Mouse (Mus musculus): ENCODE measurements around the gene Gm5475. TPM values are rescaled to one million over a fixed set of nuclear protein-coding genes. Genes with fewer than 3 reads are reported as not detected.

The Gm5475 gene
- polyA plus RNA-seq, 1 experiment from 2014 or later: not detected

DNA sequence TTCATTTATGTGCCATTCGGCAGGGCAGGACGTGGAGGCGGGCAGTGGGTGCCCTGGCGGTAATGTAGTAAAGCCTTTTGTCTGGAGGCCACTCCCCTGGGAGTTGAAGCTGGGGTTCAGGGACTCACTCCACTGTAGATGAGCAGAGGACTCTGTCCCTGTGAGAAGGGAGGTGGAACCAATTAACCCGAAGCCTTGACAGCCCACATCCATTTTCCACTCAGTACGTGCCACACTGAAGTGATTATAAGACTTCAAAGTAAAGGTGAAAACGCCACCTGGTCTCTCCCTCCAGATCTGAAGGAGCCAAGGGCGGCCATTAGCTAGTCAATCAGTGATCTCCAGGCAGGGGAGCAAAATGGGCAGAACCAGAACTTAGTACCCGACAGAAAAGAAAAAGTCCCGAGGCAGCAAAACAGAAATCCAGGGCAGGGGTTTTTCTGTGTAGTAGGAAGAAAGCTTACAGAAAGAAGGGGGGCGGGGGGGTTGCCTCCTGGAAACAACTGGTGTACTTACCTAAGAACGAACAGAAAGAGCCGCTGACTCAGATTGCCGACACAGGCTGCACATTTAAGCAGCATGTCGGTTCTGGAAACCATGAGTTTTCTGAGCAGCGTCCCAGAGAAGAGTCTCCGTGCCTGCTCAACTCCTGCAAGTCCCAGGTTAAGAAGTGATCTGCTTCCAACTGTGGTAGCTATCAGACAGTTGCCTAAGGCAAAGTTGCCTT, 2.6 kb downstream of the Gm5475 start, which contains the start of gene Slc11a2:
Slc11a2 (minus strand) TSS at position 677 of the 727 bp plus-strand sequence.
- H3K27me3 ChIP-seq (replicated peaks): peaks cover 21% of the 10 kb centered on the region
- ATAC-seq (ENCODE audit: insufficient number of reproducible peaks, low FRiP score): no peak
- peak within 1 kb of the TSS; percentile 70 for H3K9ac ChIP-seq
- peak within 1 kb of the TSS; percentile 98 for H3K4me2 ChIP-seq
- H3K36me3 ChIP-seq: no peaks in the 10 kb centered on the region
- no peaks in the 10 kb centered on the region for H3K9me3 ChIP-seq (replicated peaks)
- no peak within 1 kb of the TSS for H3K27ac ChIP-seq (ENCODE audit: poor library complexity, severe bottlenecking)
- peaks cover 37% of the 10 kb centered on the region for H3K4me1 ChIP-seq (replicated peaks)
- WGBS: 27% methylated on average over 17 of the region's 17 CpGs
- H3K4me3 ChIP-seq: peak within 1 kb of the TSS; percentile 86

DNA sequence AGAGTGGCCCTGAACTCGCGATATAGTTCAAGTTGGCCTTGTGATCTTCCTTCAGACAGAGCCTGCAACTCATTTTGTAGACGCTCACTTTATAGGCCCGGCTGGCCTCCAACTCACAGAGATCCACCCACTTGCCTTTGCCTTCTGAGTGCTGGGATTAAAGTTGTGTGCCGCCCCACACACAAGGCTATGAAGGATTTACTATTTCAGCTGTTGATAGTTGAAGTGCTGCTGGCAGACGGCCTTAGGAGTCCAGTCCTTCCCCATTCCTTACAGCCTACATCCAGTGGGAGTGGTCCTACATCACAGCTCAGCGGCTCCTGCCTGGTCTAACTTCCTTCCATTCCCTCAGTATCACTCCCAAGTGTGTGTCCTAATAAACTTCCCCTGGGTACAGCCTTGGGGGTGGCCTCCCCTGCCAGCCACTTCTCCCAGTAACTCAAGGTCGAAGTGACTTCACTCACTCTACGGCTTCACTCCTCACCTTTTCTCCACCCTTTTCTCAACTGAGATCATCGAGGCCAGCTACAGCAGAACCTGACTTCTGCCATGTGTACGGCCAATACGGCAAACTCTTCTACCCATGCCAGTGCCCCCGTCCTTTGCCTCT, 6.5 kb downstream of the Gm5475 start:
- no peaks in the 10 kb centered on the region for H3K9me3 ChIP-seq (replicated peaks)

DNA sequence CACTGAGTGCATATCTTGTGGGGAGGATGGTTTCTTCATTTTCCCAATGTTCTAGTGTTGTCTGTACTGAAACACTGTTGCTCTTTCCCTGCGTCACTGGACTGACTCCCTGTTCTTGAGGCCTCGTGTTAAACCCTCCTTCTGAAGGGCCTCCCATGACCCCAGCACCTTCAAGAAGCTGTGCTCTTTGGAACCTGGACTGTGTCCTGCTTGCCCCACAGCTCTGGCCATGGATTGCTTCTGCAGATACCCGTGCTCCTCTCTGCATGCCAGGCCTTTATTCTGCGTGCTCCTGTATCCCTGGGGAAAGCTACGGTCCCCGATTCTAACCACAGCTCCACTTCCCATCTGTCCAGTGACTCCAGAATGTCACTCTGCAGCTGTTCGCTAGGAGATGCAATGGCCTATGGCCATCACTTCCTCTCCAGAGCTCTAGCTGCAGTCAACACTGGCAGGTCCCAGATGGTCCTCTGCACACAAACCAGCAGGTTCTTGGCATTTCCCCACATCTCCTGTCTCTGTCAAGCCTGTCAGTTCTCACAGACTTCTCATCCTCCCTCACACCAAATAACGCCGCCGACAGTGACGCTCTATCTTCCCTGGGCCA, 8.1 kb downstream of the Gm5475 start:
- no peak overlapping the region for H3K27ac ChIP-seq (ENCODE audit: poor library complexity, severe bottlenecking)
- WGBS: 69% methylated on average over 11 of the region's 11 CpGs
- no peak overlapping the region for H3K4me2 ChIP-seq
- ATAC-seq (ENCODE audit: insufficient number of reproducible peaks, low FRiP score): no peak
- no peaks in the 10 kb centered on the region for H3K9me3 ChIP-seq (replicated peaks)
- no peaks in the 10 kb centered on the region for H3K36me3 ChIP-seq
- no peak overlapping the region for H3K4me3 ChIP-seq
- peaks cover 13% of the 10 kb centered on the region for H3K27me3 ChIP-seq (replicated peaks)
- H3K9ac ChIP-seq: no peak overlapping the region
- 0 out of 2 replicates have a peak, but pooled peaks cover 3% of the 10 kb centered on the region for H3K4me1 ChIP-seq (replicated peaks)

More for the DNA sequence above, 6.5 kb downstream of the Gm5475 start:
- Histone ChIP-seq H3K4me2 (no peak overlapping the region), H3K9ac (no peak overlapping the region), H3K27me3 (replicated peaks) (peaks cover 21% of the 10 kb centered on the region), H3K4me1 (replicated peaks) (peaks cover 14% of the 10 kb centered on the region; the same call in 1 of the 2 replicates), H3K4me3 (no peak overlapping the region), H3K36me3 (no peaks in the 10 kb centered on the region), H3K27ac (ENCODE audit: poor library complexity, severe bottlenecking) (no peak overlapping the region)
- no peak for ATAC-seq (ENCODE audit: insufficient number of reproducible peaks, low FRiP score)
- 73% methylated on average over 13 of the region's 13 CpGs for WGBS

DNA sequence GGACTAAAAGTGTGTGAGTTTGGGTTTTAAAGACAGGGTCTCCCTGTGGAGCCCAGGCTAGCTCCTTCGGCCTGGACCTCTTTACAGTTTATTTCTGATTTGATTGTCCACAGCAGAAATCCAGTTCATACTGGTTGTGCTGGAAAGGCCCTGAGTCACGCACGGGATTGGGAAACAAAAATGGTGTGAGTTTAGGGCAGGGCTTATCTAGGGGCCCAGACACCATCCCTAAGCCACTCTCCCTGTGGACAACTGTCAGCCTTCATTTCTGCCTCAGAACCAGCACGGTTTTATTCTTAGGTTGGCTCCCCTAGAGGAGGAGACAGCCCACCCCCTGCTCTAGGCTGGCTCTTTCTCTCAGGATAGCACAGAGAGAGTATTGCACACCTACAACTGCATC, 11.3 kb downstream of the Gm5475 start:
- no peak overlapping the region for H3K9ac ChIP-seq

DNA sequence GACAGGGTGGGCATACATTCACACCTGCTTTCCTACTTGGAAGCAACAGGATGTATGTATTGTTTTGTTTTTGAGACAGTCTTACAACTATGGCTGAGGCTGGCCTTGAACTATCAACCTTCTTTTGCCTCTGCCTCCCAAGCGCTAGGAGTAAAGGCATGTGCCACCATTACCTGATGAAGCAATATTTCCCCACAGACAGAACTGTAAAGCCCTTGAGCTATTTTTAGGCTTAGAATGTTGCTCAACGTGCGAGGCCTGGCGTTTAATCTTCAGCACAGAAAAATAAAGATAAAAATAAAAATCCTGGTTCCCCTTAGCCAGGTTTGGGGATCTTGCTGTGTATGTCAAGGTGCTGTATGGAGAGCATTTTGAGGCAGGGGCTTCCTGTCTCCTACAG, 14.2 kb downstream of the Gm5475 start:
- Histone ChIP-seq H3K4me2 (no peak overlapping the region), H3K27ac (ENCODE audit: poor library complexity, severe bottlenecking) (no peak overlapping the region)
- 46% methylated on average over 4 of the region's 4 CpGs for WGBS

More for the DNA sequence above, 11.3 kb downstream of the Gm5475 start:
- no peaks in the 10 kb centered on the region for H3K36me3 ChIP-seq
- H3K27ac ChIP-seq (ENCODE audit: poor library complexity, severe bottlenecking): no peak overlapping the region
- ATAC-seq (ENCODE audit: insufficient number of reproducible peaks, low FRiP score): no peak
- no peak overlapping the region for H3K4me2 ChIP-seq
- no peaks in the 10 kb centered on the region for H3K27me3 ChIP-seq (replicated peaks)
- WGBS: 54% methylated on average over 4 of the region's 4 CpGs
- peaks cover 8% of the 10 kb centered on the region; the same call in 1 of the 2 replicates for H3K4me1 ChIP-seq (replicated peaks)
- no peak overlapping the region for H3K4me3 ChIP-seq
- H3K9me3 ChIP-seq (replicated peaks): no peaks in the 10 kb centered on the region

DNA sequence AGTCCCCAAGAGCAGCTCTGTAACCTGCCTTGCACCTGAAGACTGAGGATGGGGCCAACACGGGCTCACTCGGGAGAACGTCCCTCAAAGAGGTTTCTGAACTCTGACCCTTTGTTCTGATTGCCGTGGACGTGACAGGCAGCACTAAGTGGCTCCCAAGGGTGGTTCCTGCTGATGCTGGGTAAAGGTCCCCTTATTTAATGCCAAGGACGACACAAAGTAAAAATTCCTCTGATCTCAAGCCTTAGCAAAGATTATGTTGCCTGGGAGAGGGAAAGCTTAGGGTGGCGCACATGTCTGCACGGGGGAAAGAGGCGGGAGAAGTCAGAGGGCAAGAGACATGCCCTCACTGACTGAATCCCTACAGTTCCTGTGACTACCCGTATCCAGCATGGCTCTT, 14.6 kb downstream of the Gm5475 start:
- H3K9ac ChIP-seq: no peak overlapping the region
- no peak overlapping the region for H3K4me3 ChIP-seq
- no peak overlapping the region for H3K27ac ChIP-seq (ENCODE audit: poor library complexity, severe bottlenecking)
- 63% methylated on average over 10 of the region's 10 CpGs for WGBS
- no peaks in the 10 kb centered on the region for H3K36me3 ChIP-seq
- H3K4me1 ChIP-seq (replicated peaks): peaks cover 5% of the 10 kb centered on the region; the same call in 1 of the 2 replicates
- H3K27me3 ChIP-seq (replicated peaks): no peaks in the 10 kb centered on the region
- no peak overlapping the region for H3K4me2 ChIP-seq
- ATAC-seq (ENCODE audit: insufficient number of reproducible peaks, low FRiP score): no peak
- no peaks in the 10 kb centered on the region for H3K9me3 ChIP-seq (replicated peaks)

More for the DNA sequence above, 14.2 kb downstream of the Gm5475 start:
- Histone ChIP-seq H3K4me1 (replicated peaks) (peaks cover 5% of the 10 kb centered on the region; the same call in 1 of the 2 replicates), H3K4me3 (no peak overlapping the region), H3K9me3 (replicated peaks) (no peaks in the 10 kb centered on the region), H3K9ac (no peak overlapping the region), H3K27me3 (replicated peaks) (no peaks in the 10 kb centered on the region), H3K36me3 (no peaks in the 10 kb centered on the region)
- no peak for ATAC-seq (ENCODE audit: insufficient number of reproducible peaks, low FRiP score)

DNA sequence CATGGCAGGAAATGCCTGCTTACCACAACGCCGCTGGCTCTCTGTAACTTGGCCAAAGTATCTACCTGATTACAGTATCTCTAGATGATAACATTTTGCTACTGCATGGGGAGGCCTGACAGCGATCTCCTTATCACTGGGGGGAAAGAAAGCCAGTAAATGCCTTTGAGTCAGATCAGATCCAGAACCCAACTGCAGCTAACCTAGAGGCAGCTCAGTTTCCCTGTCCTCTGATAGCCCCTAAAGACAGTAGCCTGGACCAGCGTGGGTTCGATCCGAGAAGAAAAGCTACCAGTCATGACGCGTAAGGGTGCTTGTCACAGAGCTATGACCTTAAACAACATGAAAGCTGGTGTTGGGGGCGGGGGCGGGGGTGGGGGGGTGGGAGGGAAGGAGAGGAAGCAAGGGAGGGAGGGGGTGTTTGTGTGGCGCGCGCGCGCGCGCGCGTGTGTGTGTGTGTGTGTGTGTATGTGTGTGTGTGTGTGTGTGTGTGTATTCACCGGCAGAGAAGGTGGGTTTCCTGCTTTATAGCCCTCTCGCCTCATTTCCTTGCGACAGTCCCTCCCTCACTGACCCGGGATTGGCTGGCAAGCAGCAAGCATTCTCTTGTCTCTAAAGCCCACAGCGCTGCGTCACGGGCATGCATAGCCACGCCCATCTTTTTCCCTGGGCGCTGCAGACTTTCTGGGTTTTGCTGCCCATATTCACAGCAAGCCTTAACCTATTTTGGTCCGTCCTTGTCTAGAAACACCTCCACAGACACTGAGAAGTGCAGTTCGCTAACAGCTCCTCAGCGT, 21.4 kb downstream of the Gm5475 start:
- Histone ChIP-seq H3K4me3 (peak overlapping the region; percentile 55), H3K4me2 (peak overlapping the region; percentile 81), H3K9me3 (replicated peaks) (no peaks in the 10 kb centered on the region), H3K9ac (peak overlapping the region; percentile 64), H3K27ac (ENCODE audit: poor library complexity, severe bottlenecking) (peak overlapping the region; percentile 79), H3K4me1 (replicated peaks) (peaks cover 6% of the 10 kb centered on the region), H3K27me3 (replicated peaks) (no peaks in the 10 kb centered on the region), H3K36me3 (no peaks in the 10 kb centered on the region)
- WGBS: under 1% methylated on average over 20 of the region's 31 CpGs
- peak; percentile 98 for ATAC-seq (ENCODE audit: insufficient number of reproducible peaks, low FRiP score)

DNA sequence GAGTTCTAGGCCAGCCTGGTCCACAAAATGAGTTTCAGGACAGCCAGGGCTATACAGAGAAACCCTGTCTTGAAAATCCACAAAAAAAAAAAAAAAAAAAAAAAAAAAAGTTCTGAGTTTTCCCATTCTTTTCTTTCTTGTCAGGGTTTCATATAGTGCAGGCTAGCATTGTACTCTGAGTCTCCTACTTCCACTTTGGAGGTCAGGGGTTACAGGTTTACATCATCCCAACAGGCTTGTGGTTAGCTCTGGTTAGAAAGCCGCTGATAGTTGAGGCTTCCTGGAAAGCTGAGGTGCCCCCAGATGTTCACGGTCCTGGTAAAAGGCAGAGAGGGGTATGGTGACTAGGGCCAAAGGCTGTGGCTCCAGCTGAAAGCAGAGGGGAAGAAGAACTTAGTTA, 24.9 kb downstream of the Gm5475 start:
- Histone ChIP-seq H3K4me2 (no peak overlapping the region), H3K27ac (ENCODE audit: poor library complexity, severe bottlenecking) (no peak overlapping the region), H3K36me3 (no peaks in the 10 kb centered on the region), H3K9me3 (replicated peaks) (no peaks in the 10 kb centered on the region), H3K4me1 (replicated peaks) (peaks cover 9% of the 10 kb centered on the region), H3K4me3 (no peak overlapping the region), H3K9ac (no peak overlapping the region), H3K27me3 (replicated peaks) (no peaks in the 10 kb centered on the region)
- WGBS: 59% methylated on average over 2 of the region's 2 CpGs
- ATAC-seq (ENCODE audit: insufficient number of reproducible peaks, low FRiP score): no peak

DNA sequence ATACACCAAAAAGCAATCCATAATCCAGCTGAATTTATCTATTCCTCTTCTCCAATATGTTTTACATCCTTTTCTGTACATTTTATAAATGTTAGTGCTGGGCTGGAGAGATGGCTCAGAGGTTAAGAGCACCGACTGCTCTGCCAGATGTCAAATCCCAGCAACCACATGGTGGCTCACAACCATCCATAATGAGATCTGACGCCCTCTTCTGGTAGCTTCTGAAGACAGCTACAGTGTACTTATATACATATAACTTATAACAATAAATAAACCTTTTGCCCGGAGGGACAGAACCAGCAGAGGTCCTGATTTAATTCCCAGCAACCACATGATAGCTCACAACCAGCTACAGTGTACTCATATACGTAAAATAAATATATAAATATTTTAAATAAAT, 26.6 kb downstream of the Gm5475 start:
- Histone ChIP-seq H3K27me3 (replicated peaks) (no peaks in the 10 kb centered on the region), H3K9me3 (replicated peaks) (no peaks in the 10 kb centered on the region), H3K36me3 (no peaks in the 10 kb centered on the region), H3K27ac (ENCODE audit: poor library complexity, severe bottlenecking) (no peak overlapping the region), H3K4me3 (no peak overlapping the region), H3K4me1 (replicated peaks) (peaks cover 9% of the 10 kb centered on the region), H3K9ac (no peak overlapping the region), H3K4me2 (no peak overlapping the region)
- WGBS: 77% methylated on average over 4 of the region's 4 CpGs
- no peak for ATAC-seq (ENCODE audit: insufficient number of reproducible peaks, low FRiP score)

DNA sequence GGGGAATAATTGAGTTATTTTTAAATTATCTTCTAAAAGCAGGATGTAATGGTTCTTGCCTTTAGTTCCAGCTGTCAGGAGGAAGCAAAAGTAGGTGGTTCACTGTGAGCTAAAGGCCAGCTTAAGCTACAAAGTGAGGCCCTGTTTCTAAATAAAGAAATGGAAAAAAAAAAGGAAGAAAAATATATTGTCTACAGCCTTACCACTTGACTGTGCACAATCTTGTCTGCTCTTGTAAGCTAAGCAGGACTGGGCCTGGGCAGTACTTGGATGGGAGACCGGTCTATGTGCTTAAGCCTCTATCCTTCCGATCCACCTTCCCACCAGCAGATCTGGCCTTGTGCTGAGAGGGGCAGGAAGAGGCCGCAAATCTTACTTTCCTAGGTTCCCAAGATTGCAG, 27.5 kb downstream of the Gm5475 start:
- H3K36me3 ChIP-seq: no peaks in the 10 kb centered on the region
- WGBS: 78% methylated on average over 3 of the region's 3 CpGs
- no peak overlapping the region for H3K27ac ChIP-seq (ENCODE audit: poor library complexity, severe bottlenecking)
- H3K4me1 ChIP-seq (replicated peaks): 0 out of 2 replicates have a peak, but pooled peaks cover 3% of the 10 kb centered on the region
- no peaks in the 10 kb centered on the region for H3K9me3 ChIP-seq (replicated peaks)
- no peak overlapping the region for H3K9ac ChIP-seq
- no peak overlapping the region for H3K4me3 ChIP-seq
- ATAC-seq (ENCODE audit: insufficient number of reproducible peaks, low FRiP score): no peak
- no peaks in the 10 kb centered on the region for H3K27me3 ChIP-seq (replicated peaks)
- H3K4me2 ChIP-seq: no peak overlapping the region

All from heart, embryonic 12.5 days (tissue).